Comparison of ENCODE assay signal across 8 mouse cellular contexts in the genomic region with DNA sequence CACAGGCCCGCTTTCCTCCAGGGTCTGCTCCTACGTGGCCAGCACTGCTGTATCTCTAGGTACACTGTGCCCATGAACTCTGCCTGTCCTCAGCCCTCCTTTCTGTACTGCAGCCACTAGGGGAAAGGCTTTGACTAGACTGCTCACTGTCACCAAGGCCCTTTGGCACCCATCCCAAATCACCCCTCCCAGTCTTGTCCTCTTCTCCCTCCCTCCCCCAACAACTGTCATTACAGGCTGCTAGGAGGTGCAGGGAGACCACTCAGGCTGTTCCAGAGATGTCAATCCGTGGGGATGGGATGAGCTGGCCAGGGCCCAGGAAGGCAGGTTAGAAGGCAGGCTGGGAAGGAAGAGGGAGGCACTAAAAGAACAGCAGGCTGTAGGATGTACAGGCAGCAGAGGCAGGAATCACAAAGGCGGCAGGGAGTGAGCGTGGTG. TPM values are rescaled to one million over a fixed set of nuclear protein-coding genes. Genes with fewer than 3 reads are reported as not detected.
DNase-seq lines count a peak whose midpoint lies in the region.

No protein-coding gene starts in this region.

- peak; percentile 77 for DNase-seq in left cerebral cortex, postnatal 4 days
- no peak for DNase-seq in left cerebral cortex, adult 9 months (ENCODE audit: low spot score in 2 of 2)
- DNase-seq in adrenal gland, postnatal 36 days, result peak; percentile 39 to 52
- DNase-seq in cerebellum, postnatal 14 days, result peak; percentile 67 to 85
- DNase-seq in lung, postnatal 4 days, result peak; percentile 16 to 38
- DNase-seq in layer of hippocampus, adult 8-10 months (ENCODE audit: low spot score in 2 of 2), result no peak
- no peak for DNase-seq in left cerebral cortex, postnatal 36 days (ENCODE audit: low spot score in 2 of 2)
- DNase-seq in layer of hippocampus, postnatal 14 days (ENCODE audit: low spot score in 2 of 2), result no peak

- intact Hi-C loops in left cerebral cortex, postnatal 4 days (cut with DNase I), result no loop called here
- intact Hi-C loops in left cerebral cortex, postnatal 36 days (cut with DNase I), result no loop called here

RNA-seq across cellular contexts. Expression of a gene that starts 51.9 kb away (rescaled TPM):
- 1 to 10 TPM; 4.5 to 5.4 TPM for total RNA-seq in left cerebral cortex, postnatal 4 days (2021)
- under 1 TPM; 0.33 to 0.36 TPM for total RNA-seq in adrenal gland, postnatal 36 days (2021)
- total RNA-seq in layer of hippocampus, adult 8-10 months (2022), result 1 to 10 TPM; 2.1 to 5.2 (median 2.7) TPM
- 1 to 10 TPM; 2.1 to 3.7 TPM for total RNA-seq in left cerebral cortex, postnatal 36 days (2021)
- total RNA-seq in layer of hippocampus, postnatal 14 days (2021), result 1 to 10 TPM; 1.6 to 3.6 TPM

RNA-seq across cellular contexts. Expression of a gene that starts 55.0 kb away (rescaled TPM):
- 10 to 100 TPM; 64.0 to 68.3 TPM for total RNA-seq in left cerebral cortex, postnatal 4 days (2021)
- 10 to 100 TPM in 1 of 2 experiments, 1 to 10 TPM in 1; 8.3 to 10.6 TPM for total RNA-seq in adrenal gland, postnatal 36 days (2021)
- 100 to 1,000 TPM; 110 to 119 (median 112) TPM for total RNA-seq in layer of hippocampus, adult 8-10 months (2022)
- total RNA-seq in left cerebral cortex, postnatal 36 days (2021), result 100 to 1,000 TPM; 145 to 152 TPM
- 100 to 1,000 TPM; 106 to 115 TPM for total RNA-seq in layer of hippocampus, postnatal 14 days (2021)

Comparison
In these comparisons a context has a peak if more than half of its experiments do, and no peak if none do; other contexts are left out.
1. DNase-seq: peak in left cerebral cortex, postnatal 4 days (single experiment), adrenal gland, postnatal 36 days (2 of 2), cerebellum, postnatal 14 days (2 of 2) and lung, postnatal 4 days (2 of 2); none in left cerebral cortex, adult 9 months (0 of 2), layer of hippocampus, adult 8-10 months (0 of 2), left cerebral cortex, postnatal 36 days (0 of 2) and layer of hippocampus, postnatal 14 days (0 of 2).
2. RNA of a gene that starts 55.0 kb away (total RNA-seq): 145 to 152 TPM in left cerebral cortex, postnatal 36 days, 106 to 115 TPM in layer of hippocampus, postnatal 14 days, 110 to 119 TPM in layer of hippocampus, adult 8-10 months and 64.0 to 68.3 TPM in left cerebral cortex, postnatal 4 days; 8.3 to 10.6 TPM in adrenal gland, postnatal 36 days; every median in the first group is over 4 times any median in the second.